ENCODE assay signal across 8 mouse cellular contexts in the genomic region with DNA sequence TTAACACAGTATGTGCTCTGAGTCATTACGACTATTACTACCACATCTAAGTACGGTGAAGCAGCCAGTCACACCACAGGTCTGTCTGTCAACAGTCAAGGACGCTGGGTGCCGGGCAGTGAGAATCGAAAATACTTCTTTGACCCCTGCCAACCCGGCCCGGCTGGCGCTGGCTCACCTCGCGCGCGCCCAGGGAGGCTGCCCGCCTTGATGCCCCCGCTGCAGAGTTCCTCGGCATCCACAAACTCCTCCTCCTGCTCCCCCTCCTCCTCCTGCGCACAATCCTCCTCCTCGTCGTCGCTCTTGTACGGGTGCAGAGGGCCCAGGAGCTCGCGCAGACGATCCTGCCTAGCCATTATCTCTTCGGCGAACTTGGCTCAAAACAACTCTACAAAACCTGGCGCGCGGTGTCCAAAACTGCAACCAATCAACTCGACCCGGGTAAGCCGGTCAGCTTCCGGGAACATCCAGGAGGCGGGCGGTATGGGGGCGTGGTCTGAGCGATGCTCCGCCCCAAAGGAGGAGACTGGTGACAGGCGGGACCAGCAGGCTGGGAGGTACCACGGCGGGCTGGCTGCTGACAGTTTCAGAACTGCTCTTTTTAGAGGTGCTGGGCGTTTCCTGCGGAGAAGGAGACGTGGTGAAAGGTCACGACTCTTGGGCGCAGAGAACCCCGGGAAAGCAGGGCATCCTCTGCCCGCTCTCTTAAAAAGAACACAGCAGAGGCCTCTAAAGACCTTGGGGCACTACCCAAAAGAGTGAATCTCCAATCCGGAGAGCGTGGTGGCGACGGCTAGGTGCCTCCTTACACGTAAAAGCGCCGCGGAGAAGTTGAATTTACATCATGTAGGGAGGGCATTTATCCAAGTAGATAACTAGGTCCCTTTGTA. TPM values are rescaled to one million over a fixed set of nuclear protein-coding genes. Genes with fewer than 3 reads are reported as not detected.
DNase-seq lines count a peak whose midpoint lies in the region; ATAC-seq and TF ChIP-seq lines count a peak whose summit lies in the region.

Gene Helb, minus strand, starts transcription at position 481 of the 890 bp plus-strand sequence.

- TF ChIP-seq CTCF in G1E (IDR thresholded peaks at IDR 0.05; ENCODE audit: low read depth, low read length), result no peak
- no peak for TF ChIP-seq CTCF in layer of hippocampus, adult 2 months (conservative IDR thresholded peaks at IDR 0.05)
- TF ChIP-seq CTCF in lung, embryonic 14.5 days (IDR thresholded peaks at IDR 0.05; ENCODE audit: low read depth), result no peak
- no peak for TF ChIP-seq CTCF in olfactory bulb, adult 2 months (IDR thresholded peaks at IDR 0.05; ENCODE audit: insufficient read depth, low read depth, low read length)
- TF ChIP-seq CTCF in thymus, adult 2 months (IDR thresholded peaks at IDR 0.05; ENCODE audit: borderline replicate concordance, control insufficient read depth, extremely low read depth, insufficient read depth, low read length, poor library complexity), result peak; percentile 68

- peak; percentile 94 for ATAC-seq in G1E (ENCODE audit: extremely low read depth, insufficient number of reproducible peaks, low FRiP score, poor library complexity, severe bottlenecking)
- ATAC-seq in forebrain, embryonic 16.5 days, result peak; percentile 100
- peak; percentile 100 for ATAC-seq in lung, embryonic 14.5 days (ENCODE audit: insufficient read depth)

- H3K9ac ChIP-seq in forebrain, embryonic 16.5 days (replicated peaks; ENCODE audit: low read depth, low read length), result peak within 1 kb of the TSS; percentile 62
- peak within 1 kb of the TSS; percentile 64 for H3K9ac ChIP-seq in lung, embryonic 14.5 days

- WGBS in forebrain, embryonic 16.5 days, result under 1% methylated on average over 55 of the region's 55 CpGs
- under 1% methylated on average over 55 of the region's 55 CpGs for WGBS in lung, embryonic 14.5 days
- WGBS in olfactory bulb, adult 2 months, result under 1% methylated on average over 55 of the region's 55 CpGs
- under 1% methylated on average over 55 of the region's 55 CpGs for WGBS in thymus, adult 2 months

- H3K4me1 ChIP-seq in G1E (ENCODE audit: insufficient read depth, low read depth, low read length), result peaks cover 15% of the 10 kb centered on the region
- peaks cover 6% of the 10 kb centered on the region for H3K4me1 ChIP-seq in forebrain, embryonic 16.5 days (replicated peaks; ENCODE audit: control insufficient read depth, insufficient read depth, low read length)
- H3K4me1 ChIP-seq in lung, embryonic 14.5 days (ENCODE audit: insufficient read depth), result no peaks in the 10 kb centered on the region
- H3K4me1 ChIP-seq in olfactory bulb, adult 2 months (ENCODE audit: control insufficient read depth, insufficient read depth, low read length), result no peaks in the 10 kb centered on the region
- no peaks in the 10 kb centered on the region; the same call in 1 of the 2 replicates for H3K4me1 ChIP-seq in thymus, adult 2 months (replicated peaks; ENCODE audit: control insufficient read depth, insufficient read depth, low read length)

- TF ChIP-seq POLR2A in olfactory bulb, adult 2 months (IDR thresholded peaks at IDR 0.05; ENCODE audit: insufficient read depth, low read depth, low read length), result no peak
- peak; percentile 61; the same call in 1 of the 2 replicates for TF ChIP-seq POLR2A in thymus, adult 2 months (IDR thresholded peaks at IDR 0.05; ENCODE audit: control insufficient read depth, extremely low read depth, insufficient read depth, low read length, poor library complexity)

- no peaks in the 10 kb centered on the region for H3K9me3 ChIP-seq in G1E (replicated peaks)
- no peaks in the 10 kb centered on the region for H3K9me3 ChIP-seq in forebrain, embryonic 16.5 days (ENCODE audit: control insufficient read depth, low read length)
- H3K9me3 ChIP-seq in lung, embryonic 14.5 days (ENCODE audit: low read depth, low read length), result no peaks in the 10 kb centered on the region

- H3K27ac ChIP-seq in forebrain, embryonic 16.5 days (ENCODE audit: low read length), result peak within 1 kb of the TSS; percentile 36; the same call in 1 of the 2 replicates
- peak within 1 kb of the TSS; percentile 82 for H3K27ac ChIP-seq in layer of hippocampus, adult 2 months
- peak within 1 kb of the TSS; percentile 65 for H3K27ac ChIP-seq in lung, embryonic 14.5 days (ENCODE audit: low read depth)
- H3K27ac ChIP-seq in olfactory bulb, adult 2 months (ENCODE audit: insufficient read depth, low read depth, low read length), result peak within 1 kb of the TSS; percentile 6; the same call in 1 of the 2 replicates
- H3K27ac ChIP-seq in thymus, adult 2 months (ENCODE audit: control insufficient read depth, insufficient read depth, low read length), result peak within 1 kb of the TSS; percentile 83

- H3K4me2 ChIP-seq in forebrain, embryonic 16.5 days (ENCODE audit: low read length), result peak within 1 kb of the TSS; percentile 64
- H3K4me2 ChIP-seq in lung, embryonic 14.5 days, result peak within 1 kb of the TSS; percentile 73

- DNase-seq in G1E (ENCODE audit: low spot score), result peak; percentile 95
- peak; percentile 97 for DNase-seq in cerebellum, adult 18-20 months
- peak; percentile 98 to 99 for DNase-seq in heart, postnatal 36 days
- peak; percentile 93 to 97 for DNase-seq in layer of hippocampus, adult 2 months (ENCODE audit: low spot score in 2 of 2)
- peak; percentile 99 for DNase-seq in lung, embryonic 14.5 days
- peak; percentile 99 for DNase-seq in thymus, adult 2 months

- no peaks in the 10 kb centered on the region for H3K27me3 ChIP-seq in G1E (ENCODE audit: insufficient read depth, low read length)
- no peaks in the 10 kb centered on the region for H3K27me3 ChIP-seq in forebrain, embryonic 16.5 days (replicated peaks; ENCODE audit: control insufficient read depth, insufficient read depth, low read length)
- H3K27me3 ChIP-seq in lung, embryonic 14.5 days (ENCODE audit: insufficient read depth, low read length), result no peaks in the 10 kb centered on the region
- H3K27me3 ChIP-seq in thymus, adult 2 months (ENCODE audit: control insufficient read depth, insufficient read depth, low read length), result no peaks in the 10 kb centered on the region

- intact Hi-C loops in heart, postnatal 36 days (cut with DNase I), result loop anchor here (5.0 kb wide), 2 partner anchors 95 to 310 kb away; no protein-coding TSS in a partner anchor

- peaks cover 37% of the 10 kb centered on the region for H3K36me3 ChIP-seq in G1E (replicated peaks)
- H3K36me3 ChIP-seq in forebrain, embryonic 16.5 days (ENCODE audit: control insufficient read depth, insufficient read depth), result no peaks in the 10 kb centered on the region
- no peaks in the 10 kb centered on the region for H3K36me3 ChIP-seq in lung, embryonic 14.5 days (ENCODE audit: insufficient read depth)
- H3K36me3 ChIP-seq in thymus, adult 2 months (ENCODE audit: control insufficient read depth, insufficient read depth, low read length), result peaks cover 8% of the 10 kb centered on the region; the same call in 1 of the 2 replicates

- peak within 1 kb of the TSS; percentile 85 for H3K4me3 ChIP-seq in G1E (ENCODE audit: low read depth, low read length)
- peak within 1 kb of the TSS; percentile 70 for H3K4me3 ChIP-seq in forebrain, embryonic 16.5 days (replicated peaks; ENCODE audit: low read length)
- peak within 1 kb of the TSS; percentile 87 for H3K4me3 ChIP-seq in layer of hippocampus, adult 2 months
- peak within 1 kb of the TSS; percentile 61 for H3K4me3 ChIP-seq in lung, embryonic 14.5 days (ENCODE audit: low read depth, low read length)
- peak within 1 kb of the TSS; percentile 78 for H3K4me3 ChIP-seq in olfactory bulb, adult 2 months (ENCODE audit: insufficient read depth, low read depth, low read length)
- peak within 1 kb of the TSS; percentile 72 for H3K4me3 ChIP-seq in thymus, adult 2 months (ENCODE audit: control insufficient read depth, insufficient read depth, low read length)

RNA-seq across cellular contexts. Expression of gene Helb, which starts in this region (rescaled TPM):
- total RNA-seq in G1E (2014; fragmentation: Nextera tagmentation) (44.8 and 58.5 TPM in 2 replicates), G1E (2017) (47.7 and 51.0 TPM in 2 replicates)
- polyA plus RNA-seq in G1E (2012), result 10.6 and 16.4 TPM in 2 replicates
- polyA plus RNA-seq in forebrain, embryonic 16.5 days (2015; fragmentation: Nextera tagmentation; extraction: Ambion mirVana), result 3.8 and 4.8 TPM in 2 replicates
- total RNA-seq in heart, postnatal 36 days (2021), result 10 to 100 TPM; 10.6 to 14.7 TPM
- total RNA-seq in layer of hippocampus, adult 2 months (2021), result 1 to 10 TPM; 3.8 to 4.6 TPM
- 4.7 and 5.4 TPM in 2 replicates for polyA plus RNA-seq in lung, embryonic 14.5 days (2014; fragmentation: Nextera tagmentation; extraction: Ambion mirVana)
- not detected in 2 replicates for polyA plus RNA-seq in olfactory bulb, adult 2 months (2012; ENCODE audit: insufficient read depth, insufficient read length, low replicate concordance, missing spikeins)
- polyA plus RNA-seq in thymus, adult 2 months (2012; rRNA removed), result 26.6 and 26.7 TPM in 2 replicates

Comparison
In these comparisons a context has a peak if more than half of its experiments do, and no peak if none do; other contexts are left out.
1. Peak in every context shown above with its lines: DNase-seq, ATAC-seq, H3K4me3 ChIP-seq and H3K27ac ChIP-seq.
2. H3K27ac ChIP-seq: peak in every context shown above with its lines; median percentile 83 in thymus, adult 2 months; 82 in layer of hippocampus, adult 2 months; 65 in lung, embryonic 14.5 days; 36 in forebrain, embryonic 16.5 days; 6 in olfactory bulb, adult 2 months.